ENCODE assay signal across 22 mouse cellular contexts in genomic region chr1:52758174-52758573, GRCm38 (mm10). TPM values are rescaled to one million over a fixed set of nuclear protein-coding genes. Genes with fewer than 3 reads are reported as not detected.
DNase-seq lines count a peak whose midpoint lies in the region; ATAC-seq lines count a peak whose summit lies in the region.
"Had no signal": no experiment of that assay in that cellular context is flagged by ENCODE, and none has a peak within 500 bp of the region (broad histone marks: within the 10 kb centered on the region; RNA-seq: fewer than 3 reads in every experiment).

No protein-coding gene starts in this region.

- 63% methylated on average over 1 of the region's 1 CpGs for WGBS in hindbrain, embryonic 16.5 days
- WGBS in hindbrain, embryonic 12.5 days = 78% methylated on average over 1 of the region's 1 CpGs
- WGBS in midbrain, embryonic 12.5 days = 76% methylated on average over 1 of the region's 1 CpGs

- H3K4me1 ChIP-seq in hindbrain, embryonic 16.5 days (ENCODE audit: control insufficient read depth, insufficient read depth, low read depth, low read length) = peaks cover 4% of the 10 kb centered on the region; the same call in 1 of the 2 replicates
- H3K4me1 ChIP-seq in hindbrain, embryonic 12.5 days = peaks cover 5% of the 10 kb centered on the region; the same call in 1 of the 2 replicates
- H3K4me1 ChIP-seq in midbrain, embryonic 12.5 days = no peaks in the 10 kb centered on the region
- H3K4me1 ChIP-seq: intestine, embryonic 15.5 days; neural tube, embryonic 13.5 days had no signal

- peak; percentile 50 for DNase-seq in embryo, embryonic 10.5 days (ENCODE audit: low spot score)
- no peak for DNase-seq in embryo, embryonic 10 days (ENCODE audit: low spot score)
- no peak for DNase-seq in heart, postnatal 36 days
- DNase-seq in yolk sac, embryonic 10.5 days (ENCODE audit: low spot score) = no peak
- DNase-seq in spleen, postnatal 14 days (ENCODE audit: low spot score in 2 of 2) = no peak
- DNase-seq: adrenal gland, postnatal 25 days; cerebellum, adult 8-10 months; gastrocnemius, postnatal 36 days; heart, postnatal 10 days; left cerebral cortex, postnatal 4 days; lung, adult 18-20 months; lung, postnatal 4 days; right cerebral cortex, postnatal 25 days; thymus, postnatal 25 days had no signal

- H3K9ac ChIP-seq in hindbrain, embryonic 16.5 days (ENCODE audit: low read depth, low read length) = no peak overlapping the region
- H3K9ac ChIP-seq in hindbrain, embryonic 12.5 days = no peak overlapping the region
- H3K9ac ChIP-seq in midbrain, embryonic 12.5 days (replicated peaks) = no peak overlapping the region
- H3K9ac ChIP-seq: intestine, embryonic 15.5 days; neural tube, embryonic 13.5 days had no signal

- H3K27ac ChIP-seq in hindbrain, embryonic 16.5 days (ENCODE audit: low read depth, low read length) = no peak overlapping the region
- H3K27ac ChIP-seq in hindbrain, embryonic 12.5 days = no peak overlapping the region
- H3K27ac ChIP-seq in midbrain, embryonic 12.5 days (replicated peaks) = no peak overlapping the region
- H3K27ac ChIP-seq: intestine, embryonic 15.5 days; layer of hippocampus, adult 2 months; neural tube, embryonic 13.5 days had no signal

- no peak overlapping the region for H3K4me3 ChIP-seq in hindbrain, embryonic 16.5 days (ENCODE audit: low read length)
- H3K4me3 ChIP-seq in hindbrain, embryonic 12.5 days = no peak overlapping the region
- H3K4me3 ChIP-seq in midbrain, embryonic 12.5 days = no peak overlapping the region
- H3K4me3 ChIP-seq: erythroblast, embryonic 14.5 days; intestine, embryonic 15.5 days; layer of hippocampus, adult 2 months; neural tube, embryonic 13.5 days had no signal

- intact Hi-C loops in heart, postnatal 36 days (cut with DNase I) = no loop called here

- no peak overlapping the region for H3K4me2 ChIP-seq in hindbrain, embryonic 16.5 days (ENCODE audit: low read length)
- no peak overlapping the region for H3K4me2 ChIP-seq in hindbrain, embryonic 12.5 days (replicated peaks)
- no peak overlapping the region for H3K4me2 ChIP-seq in midbrain, embryonic 12.5 days (replicated peaks)
- H3K4me2 ChIP-seq: intestine, embryonic 15.5 days; neural tube, embryonic 13.5 days had no signal

- H3K9me3 ChIP-seq in hindbrain, embryonic 16.5 days (ENCODE audit: control insufficient read depth, low read length) = no peaks in the 10 kb centered on the region
- H3K9me3 ChIP-seq in hindbrain, embryonic 12.5 days (replicated peaks) = no peaks in the 10 kb centered on the region
- H3K9me3 ChIP-seq in midbrain, embryonic 12.5 days = no peaks in the 10 kb centered on the region
- H3K9me3 ChIP-seq: intestine, embryonic 15.5 days; neural tube, embryonic 13.5 days had no signal

- H3K27me3 ChIP-seq in hindbrain, embryonic 16.5 days (replicated peaks; ENCODE audit: control insufficient read depth, insufficient read depth, low read length) = no peaks in the 10 kb centered on the region
- no peaks in the 10 kb centered on the region for H3K27me3 ChIP-seq in hindbrain, embryonic 12.5 days
- no peaks in the 10 kb centered on the region for H3K27me3 ChIP-seq in midbrain, embryonic 12.5 days
- H3K27me3 ChIP-seq: intestine, embryonic 15.5 days; neural tube, embryonic 13.5 days had no signal

- ATAC-seq in hindbrain, embryonic 16.5 days = peak; percentile 40; the same call in 1 of the 2 replicates
- no peak for ATAC-seq in hindbrain, embryonic 12.5 days (ENCODE audit: low FRiP score)
- peak; percentile 65; the same call in 1 of the 2 replicates for ATAC-seq in midbrain, embryonic 12.5 days (ENCODE audit: low FRiP score, low read depth)
- ATAC-seq: activated CD4-positive, CD25-positive, alpha-beta regulatory T cell, adult 4 months; intestine, embryonic 15.5 days had no signal

- no peaks in the 10 kb centered on the region for H3K36me3 ChIP-seq in hindbrain, embryonic 16.5 days (ENCODE audit: control insufficient read depth, insufficient read depth, low read length)
- H3K36me3 ChIP-seq in hindbrain, embryonic 12.5 days = no peaks in the 10 kb centered on the region
- no peaks in the 10 kb centered on the region for H3K36me3 ChIP-seq in midbrain, embryonic 12.5 days
- H3K36me3 ChIP-seq: intestine, embryonic 15.5 days; neural tube, embryonic 13.5 days had no signal

RNA-seq across cellular contexts. Expression of gene Mfsd6, which starts 30.9 kb away (rescaled TPM):
- 11.7 and 12.6 TPM in 2 replicates for polyA plus RNA-seq in hindbrain, embryonic 16.5 days (2015; fragmentation: Nextera tagmentation; extraction: Ambion mirVana)
- 6.8 and 7.8 TPM in 2 replicates for polyA plus RNA-seq in hindbrain, embryonic 12.5 days (2016; fragmentation: Nextera tagmentation; extraction: Ambion mirVana)
- 6.2 TPM in 2 replicates for polyA plus RNA-seq in midbrain, embryonic 12.5 days (2016; fragmentation: Nextera tagmentation; extraction: Ambion mirVana)
- total RNA-seq in heart, postnatal 36 days (2021) = 10 to 100 TPM; 18.8 to 21.6 TPM
- polyA plus RNA-seq: erythroblast, embryonic 14.5 days had no signal

RNA-seq across cellular contexts. Expression of gene Inpp1, which starts 59.3 kb away (rescaled TPM):
- polyA plus RNA-seq in hindbrain, embryonic 16.5 days (2015; fragmentation: Nextera tagmentation; extraction: Ambion mirVana) = 44.3 and 44.7 TPM in 2 replicates
- 15.7 and 21.0 TPM in 2 replicates for polyA plus RNA-seq in hindbrain, embryonic 12.5 days (2016; fragmentation: Nextera tagmentation; extraction: Ambion mirVana)
- 11.9 and 17.2 TPM in 2 replicates for polyA plus RNA-seq in midbrain, embryonic 12.5 days (2016; fragmentation: Nextera tagmentation; extraction: Ambion mirVana)
- 10 to 100 TPM; 17.4 to 17.7 TPM for total RNA-seq in heart, postnatal 36 days (2021)
